Mouse (Mus musculus) gastrocnemius, adult 8-10 months (tissue): Measurements from ENCODE around the gene Sacs. TPM values are rescaled to one million over a fixed set of nuclear protein-coding genes. Genes with fewer than 3 reads are reported as not detected.

ENCODE experiments used
- DNase-seq, 2 experiments: peaks; one replicate each; pipeline ENCODE4 v3.0.0; 2022; ENCODE audit warnings: low spot score in 2 of 2
- total RNA-seq, 4 experiments: library from RNA; stranded (reverse); gene quantifications; 2 replicates each; pipeline ENCODE4 v1.2.4; 2022

Gene Sacs
- total RNA-seq, 4 experiments from 2014 or later: 8.4 to 14.2 (median 10.9) TPM

GRCm38 (mm10) chr14:61237101-61237654 lies 98.9 kb downstream of the Sacs start:
- DNase-seq: no peak

GRCm38 (mm10) chr14:61238751-61239150 lies 100.5 kb downstream of the Sacs start:
- DNase-seq: no peak

- DNase-seq: no peak
These were observed 104.4 kb downstream of the Sacs start for GRCm38 (mm10) chr14:61242611-61243010.

GRCm38 (mm10) chr14:61246444-61246843 lies 108.2 kb downstream of the Sacs start:
- no peak for DNase-seq

- no peak for DNase-seq
These were observed 114.5 kb downstream of the Sacs start for GRCm38 (mm10) chr14:61252596-61253388.

GRCm38 (mm10) chr14:61258352-61258751 lies 120.1 kb downstream of the Sacs start, which contains the start of gene Sgcg:
Gene Sgcg (minus strand): TSS chr14:61258490.
- DNase-seq: peak; percentile 77 to 88

- no peak for DNase-seq
These were observed 120.8 kb downstream of the Sacs start for GRCm38 (mm10) chr14:61259084-61259483.

- DNase-seq: peak in 1 of 2 experiments; percentile 21
These were observed 129.7 kb downstream of the Sacs start for GRCm38 (mm10) chr14:61267908-61268475.

- DNase-seq: no peak
These were observed 136.3 kb downstream of the Sacs start for GRCm38 (mm10) chr14:61274414-61275198.

- DNase-seq: no peak
These were observed 139.0 kb downstream of the Sacs start for GRCm38 (mm10) chr14:61277285-61277684.

GRCm38 (mm10) chr14:61278676-61279300 lies 140.5 kb downstream of the Sacs start:
- no peak for DNase-seq

GRCm38 (mm10) chr14:61288606-61289286 lies 150.5 kb downstream of the Sacs start:
- no peak for DNase-seq

Other genes starting within 250 kb of the Sacs start
- gene Tnfrsf19, start 92.0 kb upstream of the Sacs start, total RNA-seq: 1 to 10 TPM; 4.0 to 8.4 (median 7.3) TPM
- gene Sgcg, start 120.0 kb downstream of the Sacs start, total RNA-seq: 100 to 1,000 TPM; 109 to 124 (median 115) TPM
- under 1 TPM in 1 of 4 experiments, not detected in 3; 0.83 TPM for gene Arl11, start 171.3 kb downstream of the Sacs start, total RNA-seq
- 1 to 10 TPM in 3 of 4 experiments, under 1 TPM in 1; 0.99 to 1.5 (median 1.2) TPM for gene Ebpl, start 222.0 kb downstream of the Sacs start, total RNA-seq